Mouse (Mus musculus) left cerebral cortex, postnatal 10 days (tissue): ENCODE measurements around the gene Ncor2. TPM values are rescaled to one million over a fixed set of nuclear protein-coding genes. Genes with fewer than 3 reads are reported as not detected.

Source experiments
- DNase-seq, 2 experiments: peaks; one replicate each; pipeline ENCODE4 v3.0.0; 2021 to 2022; ENCODE audit warnings: low spot score in 2 of 2, mixed read lengths in 1 of 2; ENCODE audit errors: extremely low spot score in 1 of 2
- intact Hi-C: fragments of 180-260 bp; cut with DNase I; formaldehyde crosslinking; loops from one replicate; pipeline ENCODE4 v1.15.1; 2025
- total RNA-seq, 2 experiments: library from RNA; stranded (reverse); gene quantifications; 2 replicates each; pipeline ENCODE4 v1.2.3; 2021

The Ncor2 gene
- total RNA-seq, 2 experiments from 2014 or later, result 131 to 146 TPM

DNA sequence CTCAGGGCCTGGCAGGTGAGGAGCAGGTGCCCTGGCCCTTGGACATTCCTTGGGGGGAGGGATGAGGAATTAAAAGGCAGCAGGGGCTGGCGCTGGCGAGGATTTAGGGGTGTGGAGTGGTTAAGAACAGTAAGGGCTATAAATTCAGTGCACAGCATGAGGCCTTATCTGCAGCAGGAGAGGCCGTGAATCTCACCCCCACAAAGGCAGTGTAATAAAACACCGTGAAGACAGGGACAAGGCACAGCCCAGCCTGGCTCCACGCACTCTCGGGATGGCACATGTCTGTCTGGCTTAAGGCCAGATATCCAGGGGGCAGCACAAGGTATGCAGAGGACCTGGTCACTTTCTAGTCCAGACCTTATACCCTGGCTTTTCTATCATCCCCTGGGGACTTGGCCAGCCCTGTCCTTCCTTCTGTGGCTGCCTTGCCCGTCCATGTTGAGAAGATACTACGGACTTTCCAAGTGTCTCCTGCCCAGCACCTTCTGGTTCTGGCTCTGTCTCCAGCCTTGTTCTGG, 93.9 kb downstream of the Ncor2 start:
- intact Hi-C loops, result no loop called here
- no peak for DNase-seq

DNA sequence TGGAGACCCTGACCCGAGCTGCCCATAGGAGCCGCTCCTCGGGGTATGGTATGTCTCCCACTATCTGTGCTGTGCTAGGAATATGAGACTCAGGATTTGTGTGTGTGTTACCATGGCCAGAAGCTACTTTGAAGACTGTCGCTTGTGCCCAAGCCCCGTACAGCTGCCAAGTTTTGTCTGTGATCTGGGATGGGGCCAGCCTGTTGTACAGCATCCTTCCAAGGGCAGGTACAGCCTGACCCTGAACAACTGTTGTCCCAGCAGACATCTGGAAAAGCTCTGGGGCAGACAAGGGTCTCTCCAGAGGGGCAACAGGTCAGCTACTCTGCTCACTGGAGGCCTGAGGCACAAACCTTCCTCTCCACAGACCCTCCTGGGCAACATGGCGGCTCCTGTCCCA, 95.3 kb downstream of the Ncor2 start:
- DNase-seq, result no peak
- intact Hi-C loops, result no loop called here

DNA sequence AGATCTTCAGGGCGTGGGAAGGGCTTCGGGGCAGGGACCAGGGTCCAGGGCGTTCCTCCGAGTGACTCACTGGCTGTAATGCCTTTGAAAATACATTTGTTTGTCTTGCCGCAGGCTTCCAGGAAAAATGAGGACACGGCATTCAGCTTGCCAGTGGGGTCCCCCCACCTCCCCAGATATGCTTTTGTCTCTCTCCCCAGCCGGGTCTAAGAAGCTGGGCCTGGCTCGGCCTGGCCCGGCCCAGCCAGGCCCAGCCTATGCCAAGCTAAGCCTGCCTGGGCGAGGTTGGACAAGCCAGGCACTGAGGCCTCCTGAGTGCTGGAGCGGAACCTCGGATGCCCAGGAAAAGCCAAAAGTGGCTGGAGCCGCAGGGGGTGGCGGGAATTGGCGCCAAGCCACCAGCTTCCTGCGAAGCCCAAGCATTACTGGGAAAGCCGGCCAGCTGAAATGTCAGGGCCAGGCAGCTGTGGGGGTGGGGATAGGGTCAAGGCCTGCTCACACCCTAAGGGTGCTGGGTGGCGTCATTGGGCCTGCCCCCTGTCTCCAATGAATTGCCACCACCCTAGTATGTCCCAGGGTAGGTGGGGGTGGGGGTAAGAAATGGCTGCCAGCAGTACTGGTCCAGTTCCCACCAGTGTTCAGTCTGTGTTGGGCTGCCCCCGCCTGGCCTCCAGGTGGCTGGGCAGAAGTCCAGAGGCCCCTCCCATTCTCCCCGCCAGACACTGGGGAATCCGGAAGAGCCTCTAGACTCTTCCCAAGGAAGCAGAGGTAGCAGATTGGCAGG, 97.5 kb downstream of the Ncor2 start:
- intact Hi-C loops, result no loop called here
- peak; percentile 51 to 92 for DNase-seq

DNA sequence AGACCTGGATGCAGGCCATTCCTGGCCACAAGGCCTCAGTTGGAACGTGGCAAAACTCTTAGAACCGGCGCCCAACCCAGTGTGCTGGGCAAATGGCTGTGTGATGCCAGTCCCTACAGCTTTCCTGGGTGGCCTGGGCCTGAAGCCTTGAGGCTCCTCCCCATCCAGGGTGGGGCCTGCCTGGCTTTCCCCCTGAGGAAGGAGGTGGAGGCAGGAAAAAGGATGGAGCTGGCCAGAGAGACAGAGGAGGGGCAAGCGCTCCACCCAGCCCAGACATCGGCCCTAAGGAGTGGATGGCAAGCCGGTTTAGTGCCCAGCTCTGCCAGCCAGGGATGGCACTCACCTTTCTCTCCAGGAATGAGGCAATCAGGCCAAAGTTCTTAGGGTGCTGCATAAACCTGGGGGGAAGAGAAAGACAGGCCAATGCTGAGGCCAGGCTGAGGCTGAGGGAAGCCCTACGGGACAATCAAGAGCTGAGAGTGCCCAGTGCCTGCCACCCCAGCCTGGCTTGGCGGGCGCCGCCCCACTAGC, 98.2 kb downstream of the Ncor2 start:
- intact Hi-C loops, result no loop called here
- no peak for DNase-seq

DNA sequence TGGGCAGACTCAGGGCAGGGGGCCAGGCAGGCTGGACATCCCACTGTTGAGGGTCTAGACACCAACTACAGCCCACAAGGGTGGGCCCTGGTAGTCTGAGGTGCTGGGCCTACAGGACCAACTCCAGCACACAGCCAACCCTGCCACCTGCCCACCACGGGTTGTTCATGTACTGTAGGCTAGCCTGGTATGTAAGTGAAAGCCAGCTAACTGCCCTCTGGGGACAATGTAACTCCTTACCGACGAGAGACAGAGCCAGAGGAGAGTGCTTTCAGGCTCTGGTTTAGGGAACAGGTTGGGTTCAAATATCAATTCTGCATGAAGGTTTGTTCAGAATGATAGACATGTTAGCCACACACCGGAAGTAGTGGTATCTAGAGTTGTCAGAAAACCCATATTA, 98.7 kb downstream of the Ncor2 start:
- intact Hi-C loops, result no loop called here
- DNase-seq, result no peak

DNA sequence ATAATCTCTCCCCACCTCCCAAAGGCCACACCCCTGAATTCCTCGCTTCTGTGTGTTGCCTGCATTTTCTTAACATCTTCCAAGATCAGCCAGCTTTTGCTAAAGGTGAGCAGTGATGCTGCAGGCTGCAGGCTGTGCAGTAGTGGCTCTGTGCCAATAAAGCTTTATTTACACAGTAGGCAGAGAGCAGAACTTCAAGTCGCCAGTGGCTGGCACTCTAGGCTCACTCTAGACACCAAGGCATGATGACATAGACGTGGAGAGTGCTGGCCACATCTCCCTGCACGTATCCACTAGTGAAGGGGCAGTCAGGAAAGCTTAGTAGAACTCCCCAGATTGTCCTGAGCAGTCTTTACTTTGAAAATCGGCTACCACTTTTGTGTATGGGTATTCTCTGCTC, 100.8 kb downstream of the Ncor2 start:
- DNase-seq, result no peak
- intact Hi-C loops, result no loop called here

DNA sequence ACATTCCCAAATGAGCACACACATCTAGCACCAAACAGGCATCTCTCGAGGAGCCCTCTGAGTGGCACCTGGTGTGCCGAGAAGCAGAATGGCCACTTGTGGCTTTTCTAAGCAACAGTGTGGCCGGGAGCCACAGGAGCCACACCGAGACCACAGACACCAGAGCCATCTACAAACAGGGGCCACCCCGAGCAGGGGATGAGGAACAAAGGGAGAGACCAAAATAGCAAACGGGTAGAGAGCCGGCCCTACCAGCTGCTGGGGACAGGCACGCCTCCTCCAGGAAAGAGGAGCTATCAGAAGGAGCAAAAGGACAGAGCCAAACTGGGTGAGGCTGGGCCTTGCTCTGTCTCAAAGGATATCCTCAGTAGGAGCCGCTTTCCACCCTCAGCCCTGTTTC, 102.8 kb downstream of the Ncor2 start:
- no peak for DNase-seq
- intact Hi-C loops, result no loop called here

DNA sequence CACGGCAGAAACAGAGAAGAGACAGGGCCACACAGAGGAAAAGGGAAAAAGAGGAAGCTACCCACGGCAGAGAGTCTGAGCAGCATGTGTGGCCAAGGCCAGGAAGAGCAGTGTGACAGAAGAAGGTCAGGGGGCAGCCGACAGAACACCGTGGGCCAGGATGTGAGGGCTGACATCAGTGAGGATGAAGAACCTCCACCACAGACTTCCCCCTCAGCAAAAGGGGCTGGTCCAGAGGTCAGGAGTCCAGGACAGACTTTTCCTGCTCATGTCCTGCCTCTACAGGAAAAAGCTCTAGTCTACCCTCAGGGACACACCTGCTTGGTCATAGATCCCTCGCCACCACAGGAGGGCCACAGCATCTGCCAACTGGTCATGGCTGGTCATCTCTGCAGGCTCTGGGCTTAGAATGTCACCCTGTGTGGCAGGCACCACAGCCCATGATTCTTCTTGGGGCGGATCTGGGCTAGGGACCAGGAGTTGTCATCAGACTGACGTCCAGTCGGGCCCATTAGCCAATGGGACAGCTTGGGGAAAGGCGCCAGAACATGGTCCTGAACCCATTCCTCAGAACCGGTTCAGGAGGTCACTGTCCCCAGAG, 104.3 kb downstream of the Ncor2 start:
- no peak for DNase-seq
- intact Hi-C loops, result no loop called here

DNA sequence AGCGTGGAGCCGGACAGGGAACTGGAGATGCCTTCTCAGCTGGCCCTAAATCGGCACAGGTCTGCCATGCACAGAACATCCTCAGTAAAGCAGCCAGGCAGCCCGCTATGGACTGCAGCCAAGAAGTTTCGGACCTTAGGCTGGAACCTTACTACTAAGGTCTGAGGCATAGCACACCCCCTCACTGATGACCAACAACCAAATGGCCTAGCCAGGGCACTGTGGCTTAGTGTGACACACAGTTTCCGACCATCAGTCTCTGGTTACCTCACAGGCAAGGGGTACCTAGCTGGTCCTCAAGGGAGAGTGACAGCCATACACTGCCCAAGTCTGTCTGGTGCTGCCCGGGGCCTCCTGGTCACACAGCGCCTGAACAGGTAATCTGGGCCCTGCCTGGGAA, 105.1 kb downstream of the Ncor2 start:
- intact Hi-C loops, result no loop called here
- no peak for DNase-seq

DNA sequence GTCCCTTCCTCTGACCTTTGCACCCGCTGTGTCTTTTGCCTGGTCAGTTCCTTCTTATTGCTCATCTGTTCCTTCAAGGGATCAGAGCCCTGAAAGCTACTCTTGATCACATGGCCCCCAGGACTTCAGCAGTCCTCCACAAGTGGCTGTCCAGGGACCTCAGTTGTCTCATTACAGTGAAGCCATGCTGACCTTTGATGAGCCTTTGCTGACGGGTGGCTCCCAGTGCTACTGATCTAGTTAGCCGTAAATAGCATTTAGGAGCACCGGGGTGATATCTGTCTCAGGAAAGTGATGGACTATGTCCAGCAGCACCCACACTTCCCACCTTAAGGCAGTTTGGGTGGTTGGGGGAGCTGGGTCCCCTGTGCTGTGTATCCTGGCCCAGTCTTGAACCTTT, 105.7 kb downstream of the Ncor2 start:
- intact Hi-C loops, result no loop called here
- no peak for DNase-seq

DNA sequence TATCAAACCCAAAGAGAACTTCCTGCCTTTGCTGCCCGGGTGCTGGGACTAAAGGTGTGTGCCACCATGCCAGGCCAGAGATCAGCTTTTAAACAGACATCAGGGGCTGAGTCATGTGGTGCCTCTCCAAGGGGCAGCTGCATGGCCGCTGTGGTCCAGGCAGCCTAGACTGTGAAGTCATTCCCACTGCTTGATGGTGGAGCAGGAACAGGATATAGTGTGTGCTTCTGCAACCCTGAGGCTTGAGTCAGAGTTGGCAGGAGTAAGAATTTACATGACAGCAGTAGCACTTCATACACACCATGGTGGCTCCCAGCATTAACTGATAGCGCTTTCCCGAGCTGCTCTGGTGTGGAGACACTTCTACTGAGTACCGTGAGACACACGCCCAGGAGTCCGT, 106.6 kb downstream of the Ncor2 start:
- intact Hi-C loops, result no loop called here
- DNase-seq, result no peak

DNA sequence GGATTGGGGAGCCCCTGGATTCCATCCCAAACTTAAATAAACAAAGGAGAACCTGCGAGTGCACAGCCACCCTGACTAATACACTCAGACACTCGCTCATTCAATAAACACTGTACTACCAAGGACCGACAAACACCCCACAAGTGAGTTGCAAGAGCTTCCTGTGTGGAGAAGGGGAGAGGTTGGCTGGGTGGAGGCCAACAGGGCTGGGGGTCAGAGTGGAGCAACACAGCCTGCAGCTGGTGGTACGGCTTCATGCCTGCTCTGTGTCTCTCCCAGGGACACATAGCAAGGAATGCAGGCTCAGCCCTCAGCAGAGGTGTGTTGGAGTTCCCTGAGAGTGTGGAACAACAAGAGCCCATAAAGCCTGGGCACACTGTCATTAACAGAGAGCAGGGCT, 107.1 kb downstream of the Ncor2 start:
- DNase-seq, result peak in 1 of 2 experiments; percentile 78
- intact Hi-C loops, result no loop called here

DNA sequence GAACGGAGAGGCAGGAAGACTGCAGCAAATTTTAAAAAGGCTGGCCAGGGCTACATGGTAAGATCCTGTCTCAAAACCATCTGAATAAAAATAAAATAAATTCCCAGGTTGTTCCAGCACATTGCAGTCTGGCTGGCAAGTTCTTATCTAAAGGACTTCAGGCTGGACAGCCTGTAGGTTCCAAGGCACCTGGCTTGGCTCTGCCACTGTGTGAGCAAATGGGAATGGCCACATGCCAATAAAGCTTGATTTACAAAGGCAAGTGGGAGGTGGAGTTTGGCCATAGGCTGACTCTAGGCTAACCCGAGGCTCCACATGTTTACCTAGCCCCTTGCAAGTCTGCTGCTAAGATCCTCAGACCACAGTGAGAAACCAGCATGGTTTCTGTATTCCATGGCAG, 108.6 kb downstream of the Ncor2 start:
- intact Hi-C loops, result no loop called here
- no peak for DNase-seq

DNA sequence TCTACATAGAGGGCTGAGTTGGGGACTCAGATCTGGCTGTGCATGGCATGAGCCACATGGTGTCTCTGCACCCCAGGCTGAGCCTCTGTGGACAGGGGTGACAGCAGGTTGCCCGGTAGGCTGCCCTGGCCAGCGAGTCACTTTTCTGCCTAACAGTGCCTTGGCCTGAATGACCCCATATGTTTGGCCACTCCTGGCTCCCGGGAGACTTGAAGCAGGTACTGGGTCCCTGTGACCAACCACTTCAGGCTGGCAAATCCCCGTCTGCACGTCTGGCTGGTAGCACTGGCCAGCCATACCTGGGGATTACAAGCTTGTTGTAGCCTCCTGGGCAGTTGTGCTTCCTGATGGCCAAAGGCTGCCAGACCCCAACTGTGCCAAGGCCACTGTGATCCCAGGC, 109.1 kb downstream of the Ncor2 start:
- intact Hi-C loops, result no loop called here
- DNase-seq, result no peak

DNA sequence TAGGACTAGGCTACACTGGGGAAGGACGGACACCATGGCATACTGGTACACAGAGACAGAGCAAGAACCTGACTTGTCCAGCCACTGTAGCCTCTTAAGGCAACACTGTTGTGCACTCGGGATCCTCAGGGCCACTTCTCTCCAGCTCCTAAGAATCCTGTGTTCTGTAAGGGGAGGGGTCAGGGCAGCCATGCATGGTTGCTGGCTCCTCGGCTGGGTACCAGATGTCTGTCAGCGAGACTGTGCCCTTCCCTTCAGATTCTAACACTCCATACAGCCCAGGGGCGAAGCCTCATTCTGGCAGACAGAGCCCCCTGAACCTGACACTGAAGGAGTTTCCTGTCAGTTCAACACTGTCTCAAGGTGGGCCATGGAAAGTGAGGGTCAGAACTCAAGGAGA, 109.6 kb downstream of the Ncor2 start:
- intact Hi-C loops, result no loop called here
- DNase-seq, result no peak

DNA sequence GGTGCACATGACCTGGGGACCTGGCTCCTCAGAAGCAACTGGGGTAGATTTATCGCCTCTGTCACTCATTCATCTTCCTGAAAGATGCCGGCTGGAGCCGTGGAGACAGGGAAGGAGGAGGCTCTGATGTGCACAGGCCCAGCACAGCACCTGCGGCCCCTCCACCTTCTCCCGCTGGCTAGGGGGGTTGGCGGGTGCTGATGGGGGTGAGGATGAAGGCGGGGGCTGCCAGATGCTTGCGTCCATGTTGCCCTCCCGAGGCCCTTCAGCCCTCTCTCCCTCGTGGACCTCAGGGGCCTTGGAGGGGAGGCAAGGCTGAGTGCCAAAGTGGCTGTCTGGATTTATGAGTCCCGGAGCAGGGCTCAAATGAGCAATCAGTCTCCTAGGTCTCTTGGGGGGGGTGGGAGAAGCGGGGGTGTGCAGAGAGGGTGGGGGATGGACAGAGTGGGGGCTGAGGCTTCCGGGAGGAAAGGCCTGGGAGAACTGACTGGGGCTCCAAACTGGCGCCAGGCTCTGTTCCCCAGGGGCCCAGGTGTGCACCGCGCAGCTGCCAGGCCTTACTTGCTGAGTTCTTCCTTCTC, 110.6 kb downstream of the Ncor2 start:
- DNase-seq, result no peak
- intact Hi-C loops, result no loop called here

DNA sequence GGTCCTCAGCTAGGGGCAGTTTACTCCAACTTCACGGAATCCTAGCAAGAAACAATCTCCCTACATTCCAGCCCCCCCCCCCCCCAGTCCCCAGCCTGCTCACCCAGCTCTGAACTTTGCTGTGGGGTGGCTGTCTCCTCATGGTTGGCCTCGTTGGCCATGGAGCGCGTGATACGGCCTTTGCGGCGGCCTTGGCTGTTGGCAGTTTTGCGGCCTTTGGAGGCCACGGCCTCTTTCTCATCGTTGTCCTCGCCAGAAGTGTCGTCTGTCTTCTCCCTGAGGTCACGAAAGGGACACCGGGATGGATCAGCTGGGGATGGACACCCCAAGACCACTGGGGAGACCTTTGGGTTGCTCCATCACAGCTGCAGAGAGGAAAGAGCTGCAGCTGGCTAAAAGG, 111.3 kb downstream of the Ncor2 start:
- no peak for DNase-seq
- intact Hi-C loops, result no loop called here

DNA sequence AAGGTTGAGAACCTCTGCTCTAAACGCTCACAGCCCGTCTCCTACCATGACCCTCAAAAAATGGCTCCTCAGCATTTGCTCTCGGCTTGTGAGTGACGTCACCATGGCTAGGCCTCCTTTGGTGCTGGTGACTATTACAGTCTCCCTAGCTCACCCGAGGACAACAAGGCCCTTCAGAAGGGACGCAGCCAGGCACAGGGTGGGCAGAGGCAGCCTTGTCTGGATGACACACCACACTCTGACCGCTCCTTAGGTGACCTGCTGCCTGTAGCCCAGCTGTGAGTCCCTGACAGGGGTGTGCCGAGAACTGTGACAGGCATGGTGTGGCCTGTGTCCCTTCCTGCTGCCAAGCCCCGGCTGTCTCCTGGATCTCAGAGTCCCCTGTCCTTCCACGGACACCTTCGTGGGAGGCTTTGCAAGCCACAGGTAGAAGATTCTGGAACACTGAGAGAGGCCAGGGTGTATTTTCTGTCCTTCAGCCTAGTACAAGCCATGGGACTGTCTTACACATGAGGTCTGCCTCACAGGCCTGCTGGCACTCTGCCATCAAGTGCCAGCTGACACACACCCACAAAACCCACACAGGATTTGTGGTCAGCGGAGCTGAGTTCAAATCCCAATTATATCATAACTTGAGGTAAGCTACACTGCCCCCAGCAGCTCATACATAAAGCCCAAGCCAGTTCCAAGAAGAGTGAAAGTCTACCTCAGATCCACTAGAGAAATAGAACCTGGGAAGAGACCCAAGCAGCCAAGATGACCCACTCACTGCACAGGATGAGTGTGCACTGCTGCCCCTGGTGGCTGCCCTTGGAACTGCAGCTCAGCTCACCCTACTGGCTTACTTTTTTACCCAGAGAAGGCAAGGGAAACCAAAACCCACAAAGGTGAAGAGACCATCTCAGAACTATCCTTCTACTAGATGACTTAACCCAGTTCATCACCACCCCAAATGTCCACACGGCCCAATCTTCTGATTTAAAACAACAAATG, 112.2 kb downstream of the Ncor2 start:
- intact Hi-C loops, result no loop called here
- peak; percentile 62 to 75 for DNase-seq

DNA sequence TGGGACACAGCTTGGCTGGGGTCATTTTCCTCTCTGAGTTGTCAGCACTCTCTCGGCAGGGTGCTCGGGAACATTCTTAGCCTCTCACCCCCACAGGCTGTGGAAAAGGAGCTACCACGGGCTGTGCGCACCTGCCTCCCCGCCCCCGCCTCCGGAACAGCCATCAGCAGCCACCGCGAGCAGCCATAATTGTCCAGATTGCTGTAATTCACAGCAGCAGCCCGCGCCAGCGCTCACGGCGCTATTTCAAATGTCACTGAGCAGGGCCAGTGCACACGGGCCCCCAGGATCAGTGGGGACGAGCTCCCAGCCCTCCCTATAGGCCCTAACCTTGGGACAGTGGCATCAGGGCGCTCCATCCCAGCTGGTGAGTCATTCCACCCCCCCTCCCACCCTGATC, 116.0 kb downstream of the Ncor2 start:
- intact Hi-C loops, result no loop called here
- DNase-seq, result no peak
